Mouse (Mus musculus) G1E (cell line): ENCODE measurements around the gene Pcbd2. TPM values are rescaled to one million over a fixed set of nuclear protein-coding genes. Genes with fewer than 3 reads are reported as not detected.

Experiments used
- ATAC-seq: 2 replicates; pipeline ENCODE4 v1.8.0; 2016; ENCODE audit warnings: mild to moderate bottlenecking; ENCODE audit not compliant: insufficient number of reproducible peaks, poor library complexity, low FRiP score, severe bottlenecking; ENCODE audit errors: extremely low read depth
- DNase-seq: peaks from one replicate; pipeline ENCODE4 v3.0.0; 2012; ENCODE audit warnings: low spot score
- H3K27me3 ChIP-seq: 2 replicates; pipeline ENCODE4 v1.6.1; 2012; ENCODE audit warnings: mild to moderate bottlenecking, low read length, inconsistent platforms; ENCODE audit not compliant: insufficient read depth
- H3K36me3 ChIP-seq: replicated peaks from 2 replicates; pipeline ENCODE3; 2012; ENCODE audit warnings: mild to moderate bottlenecking, inconsistent platforms
- H3K4me1 ChIP-seq: 2 replicates; pipeline ENCODE4 v1.6.1; 2012; ENCODE audit warnings: low read depth, low read length, inconsistent platforms, mixed read lengths; ENCODE audit not compliant: insufficient read depth
- H3K4me3 ChIP-seq: 2 replicates; pipeline ENCODE4 v1.5.1; 2012; ENCODE audit warnings: low read depth, mild to moderate bottlenecking, inconsistent platforms, low read length, moderate library complexity, mixed read lengths
- H3K9me3 ChIP-seq: replicated peaks from 2 replicates; pipeline ENCODE4 v1.6.1; 2012; ENCODE audit warnings: inconsistent platforms
- CTCF ChIP-seq: IDR thresholded peaks from 2 replicates; pipeline ENCODE4 v1.5.1; 2012; ENCODE audit warnings: low read depth, low read length, inconsistent platforms, mixed read lengths
- GATA1 ChIP-seq: IDR thresholded peaks from 2 replicates; pipeline ENCODE4 v1.6.1; 2012; ENCODE audit warnings: borderline replicate concordance, low read length, inconsistent platforms, mixed read lengths
- GATA2 ChIP-seq: IDR thresholded peaks from 2 replicates; pipeline ENCODE4 v1.6.1; 2012; ENCODE audit warnings: low read depth, low read length, inconsistent platforms, borderline replicate concordance
- POLR2AphosphoS5 ChIP-seq: IDR thresholded peaks from 2 replicates; pipeline ENCODE4 v1.6.1; 2012; ENCODE audit warnings: low read depth, low read length, inconsistent platforms; ENCODE audit not compliant: insufficient replicate concordance
- TAL1 ChIP-seq: conservative IDR thresholded peaks from 2 replicates; pipeline ENCODE4 v1.6.1; 2012; ENCODE audit warnings: low read depth, low read length, inconsistent platforms, mixed read lengths
- polyA plus RNA-seq: library from polyadenylated mRNA; stranded (reverse); fragments of >175 nt; gene quantifications from 2 replicates; pipeline ENCODE4 v1.2.3, GENCODE M21; 2012
- total RNA-seq, 2 experiments: library from RNA; stranded (forward) in 1 of 2; stranded (reverse) in 1 of 2; fragments of 200-1000 nt in 1 of 2; fragments of >200 nt in 1 of 2; fragmentation: Nextera tagmentation in 1 of 2; gene quantifications; 2 replicates each; pipeline ENCODE4 v1.2.3; 2014 to 2017

Pcbd2 gene
- total and polyA plus RNA-seq, 3 experiments: 19.2 to 43.4 (median 30.9) TPM

GRCm38 (mm10) chr13:55803973-55804372 is 76.8 kb downstream of the Pcbd2 start:
- no peak for TF ChIP-seq POLR2AphosphoS5
- no peak for TF ChIP-seq TAL1
- TF ChIP-seq GATA2: no peak
- no peak for TF ChIP-seq GATA1
- no peak for TF ChIP-seq CTCF
- DNase-seq: no peak

DNA sequence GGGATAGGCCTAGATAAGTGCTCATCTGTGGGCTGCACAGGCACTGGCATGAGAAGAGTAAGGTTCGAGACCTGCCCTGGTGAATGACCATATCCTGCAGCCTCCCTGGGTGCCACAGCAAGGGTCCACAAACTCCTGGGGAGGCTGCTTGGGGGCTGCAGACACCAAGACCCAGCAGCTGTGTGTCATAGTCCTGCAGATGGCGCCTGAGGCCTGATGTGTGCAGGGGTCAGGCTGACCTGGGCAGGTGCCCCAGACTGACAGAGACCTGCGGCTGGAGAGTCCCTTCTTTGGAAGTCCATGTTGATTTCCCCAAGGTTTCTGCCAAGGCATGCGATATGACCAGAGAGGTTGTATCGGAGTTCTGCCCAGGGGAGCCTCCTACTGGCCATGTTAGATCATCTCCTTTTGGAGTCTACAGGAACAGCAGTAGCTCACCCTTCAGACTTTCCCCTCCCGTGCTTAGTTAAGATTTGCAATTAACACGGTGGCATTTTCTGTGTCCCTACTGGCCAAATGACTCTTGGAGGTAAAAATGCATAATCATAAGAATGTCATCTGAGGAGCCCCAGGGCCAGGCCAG is 82.0 kb downstream of the Pcbd2 start:
- DNase-seq: no peak
- TF ChIP-seq CTCF (no peak), GATA2 (no peak)
- Histone ChIP-seq H3K27me3 (peaks cover 9% of the 10 kb centered on the region), H3K4me1 (no peaks in the 10 kb centered on the region), H3K36me3 (no peaks in the 10 kb centered on the region), H3K4me3 (no peak overlapping the region), H3K9me3 (no peaks in the 10 kb centered on the region)
- ATAC-seq: no peak

More at GRCm38 (mm10) chr13:55803973-55804372, 76.8 kb downstream of the Pcbd2 start:
- H3K4me1 ChIP-seq: no peaks in the 10 kb centered on the region
- H3K9me3 ChIP-seq: no peaks in the 10 kb centered on the region
- H3K27me3 ChIP-seq: peaks cover 7% of the 10 kb centered on the region
- H3K36me3 ChIP-seq: no peaks in the 10 kb centered on the region
- no peak overlapping the region for H3K4me3 ChIP-seq
- ATAC-seq: no peak

GRCm38 (mm10) chr13:55809707-55810106 is 82.5 kb downstream of the Pcbd2 start:
- Histone ChIP-seq H3K27me3 (peaks cover 7% of the 10 kb centered on the region), H3K36me3 (no peaks in the 10 kb centered on the region), H3K4me3 (no peak overlapping the region), H3K4me1 (no peaks in the 10 kb centered on the region), H3K9me3 (no peaks in the 10 kb centered on the region)
- ATAC-seq (no peak), DNase-seq (no peak)
- TF ChIP-seq CTCF: no peak
- no peak for TF ChIP-seq GATA1
- TF ChIP-seq POLR2AphosphoS5: no peak
- no peak for TF ChIP-seq TAL1
- no peak for TF ChIP-seq GATA2

DNA sequence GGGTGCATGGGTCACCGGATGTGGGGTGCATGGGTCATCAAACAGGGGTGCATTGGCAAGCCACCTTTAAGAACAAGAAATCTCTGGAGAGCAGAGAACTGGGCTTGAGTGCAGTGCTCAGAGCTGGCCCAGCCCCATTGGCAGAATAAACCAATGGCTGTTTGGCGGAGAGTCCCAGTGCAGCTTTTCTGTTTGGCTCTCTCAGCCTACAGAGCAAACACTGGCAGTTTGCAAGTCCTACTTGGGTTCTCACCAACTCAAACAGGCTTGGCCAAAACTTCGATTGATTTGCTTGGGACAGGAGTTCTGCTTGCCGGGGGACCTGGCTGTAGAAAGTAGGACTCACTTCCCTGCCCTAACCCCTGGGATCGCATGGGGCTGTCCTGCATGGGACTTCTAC is 83.8 kb downstream of the Pcbd2 start:
- Histone ChIP-seq H3K4me3 (no peak overlapping the region), H3K27me3 (peaks cover 5% of the 10 kb centered on the region; the same call in 1 of the 2 replicates), H3K36me3 (no peaks in the 10 kb centered on the region), H3K9me3 (no peaks in the 10 kb centered on the region), H3K4me1 (no peaks in the 10 kb centered on the region)
- no peak for ATAC-seq
- TF ChIP-seq GATA1 (no peak), GATA2 (no peak), POLR2AphosphoS5 (no peak), CTCF (no peak), TAL1 (no peak)
- no peak for DNase-seq

- Histone ChIP-seq H3K4me3 (no peak overlapping the region), H3K4me1 (no peaks in the 10 kb centered on the region), H3K36me3 (no peaks in the 10 kb centered on the region), H3K27me3 (peaks cover 4% of the 10 kb centered on the region; the same call in 1 of the 2 replicates), H3K9me3 (no peaks in the 10 kb centered on the region)
- no peak for ATAC-seq
- DNase-seq: no peak
- TF ChIP-seq GATA2: no peak
- TF ChIP-seq GATA1: no peak
- TF ChIP-seq POLR2AphosphoS5: no peak
- no peak for TF ChIP-seq TAL1
- no peak for TF ChIP-seq CTCF
Observed at GRCm38 (mm10) chr13:55813490-55814016, 86.4 kb downstream of the Pcbd2 start.

GRCm38 (mm10) chr13:55814834-55815233 is 87.7 kb downstream of the Pcbd2 start:
- Histone ChIP-seq H3K27me3 (peaks cover 2% of the 10 kb centered on the region; the same call in 1 of the 2 replicates), H3K36me3 (no peaks in the 10 kb centered on the region), H3K4me1 (no peaks in the 10 kb centered on the region), H3K9me3 (no peaks in the 10 kb centered on the region), H3K4me3 (no peak overlapping the region)
- no peak for ATAC-seq
- TF ChIP-seq GATA1 (no peak), CTCF (no peak), GATA2 (no peak), POLR2AphosphoS5 (no peak), TAL1 (no peak)
- DNase-seq: no peak
